In the genomic region with DNA sequence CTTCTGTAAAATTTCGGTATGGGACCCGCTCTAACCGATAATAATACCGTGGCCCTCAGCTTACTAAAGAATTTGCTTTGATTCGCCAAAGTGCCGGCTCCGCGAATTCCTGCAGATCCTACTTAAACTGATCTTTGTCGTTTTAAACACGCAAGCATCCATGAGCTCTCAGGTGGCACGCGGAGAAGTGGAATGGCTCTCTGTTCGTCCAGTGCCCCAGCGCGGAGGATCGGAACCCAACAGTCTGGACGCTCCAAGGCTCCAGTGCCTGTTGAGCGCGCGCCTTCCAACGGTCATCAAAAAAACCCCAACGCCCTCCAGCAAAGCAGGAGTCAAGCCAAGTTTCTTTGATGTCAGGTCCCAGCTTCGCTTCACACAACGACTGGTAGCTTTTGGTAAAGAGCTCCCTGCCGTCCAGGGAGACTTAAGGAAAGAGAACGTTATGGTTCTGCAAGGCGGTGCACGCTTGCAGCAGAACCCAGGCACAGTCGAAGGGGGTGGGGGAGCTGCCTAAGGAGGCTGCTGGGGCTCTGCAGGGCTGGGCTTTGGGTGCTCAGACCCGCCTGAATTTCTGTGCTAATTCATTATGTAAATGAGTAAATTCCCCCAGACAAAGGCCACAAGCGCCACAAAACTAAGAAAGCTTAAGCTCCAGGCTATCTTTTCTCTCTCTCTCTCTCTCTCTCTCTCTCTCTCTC, we compare ENCODE assay signal across 8 mouse cellular contexts. TPM values are rescaled to one million over a fixed set of nuclear protein-coding genes. Genes with fewer than 3 reads are reported as not detected.
DNase-seq lines count a peak whose midpoint lies in the region; ATAC-seq and TF ChIP-seq lines count a peak whose summit lies in the region.

No protein-coding gene starts in this region.

- no peak overlapping the region for H3K9ac ChIP-seq in heart, postnatal 0 days (replicated peaks; ENCODE audit: low read depth, low read length)
- no peak overlapping the region for H3K9ac ChIP-seq in liver, embryonic 15.5 days
- no peak overlapping the region for H3K9ac ChIP-seq in stomach, embryonic 15.5 days

- peak overlapping the region; percentile 73 for H3K4me2 ChIP-seq in heart, postnatal 0 days (ENCODE audit: low read depth, low read length)
- H3K4me2 ChIP-seq in liver, embryonic 15.5 days: peak overlapping the region; percentile 57
- H3K4me2 ChIP-seq in stomach, embryonic 15.5 days: peak overlapping the region; percentile 85

- 2% methylated on average over 31 of the region's 31 CpGs for WGBS in heart, postnatal 0 days
- WGBS in liver, embryonic 15.5 days (ENCODE audit: insufficient replicate concordance): 2% methylated on average over 31 of the region's 31 CpGs
- under 1% methylated on average over 31 of the region's 31 CpGs for WGBS in stomach, embryonic 15.5 days

- peaks cover 10% of the 10 kb centered on the region for H3K4me1 ChIP-seq in heart, postnatal 0 days (ENCODE audit: control insufficient read depth, insufficient read depth)
- H3K4me1 ChIP-seq in liver, embryonic 15.5 days (replicated peaks): no peaks in the 10 kb centered on the region
- no peaks in the 10 kb centered on the region for H3K4me1 ChIP-seq in stomach, embryonic 15.5 days

- H3K36me3 ChIP-seq in heart, postnatal 0 days (replicated peaks; ENCODE audit: control insufficient read depth, insufficient read depth, low read length): no peaks in the 10 kb centered on the region
- H3K36me3 ChIP-seq in liver, embryonic 15.5 days (replicated peaks): no peaks in the 10 kb centered on the region
- H3K36me3 ChIP-seq in stomach, embryonic 15.5 days: no peaks in the 10 kb centered on the region

- H3K27me3 ChIP-seq in heart, postnatal 0 days (ENCODE audit: control insufficient read depth, insufficient read depth, low read length): peaks cover 24% of the 10 kb centered on the region
- peaks cover 28% of the 10 kb centered on the region for H3K27me3 ChIP-seq in liver, embryonic 15.5 days
- H3K27me3 ChIP-seq in stomach, embryonic 15.5 days (replicated peaks): peaks cover 22% of the 10 kb centered on the region

- DNase-seq in frontal cortex, postnatal 14 days (ENCODE audit: low spot score in 2 of 2): no peak
- peak; percentile 41 for DNase-seq in R1 (ENCODE audit: low read depth, low spot score)
- no peak for DNase-seq in heart, postnatal 0 days (ENCODE audit: low spot score)
- DNase-seq in gastrocnemius, adult 18-20 months (ENCODE audit: low spot score): no peak

- peak overlapping the region; percentile 52 for H3K4me3 ChIP-seq in heart, postnatal 0 days (ENCODE audit: low read depth, low read length)
- H3K4me3 ChIP-seq in liver, embryonic 15.5 days (replicated peaks): peak overlapping the region; percentile 35
- H3K4me3 ChIP-seq in stomach, embryonic 15.5 days (replicated peaks): peak overlapping the region; percentile 38

- TF ChIP-seq EP300 in heart, postnatal 0 days (IDR thresholded peaks at IDR 0.05; ENCODE audit: low read depth): no peak

- no peak overlapping the region for H3K27ac ChIP-seq in heart, postnatal 0 days (ENCODE audit: low read depth)
- no peak overlapping the region for H3K27ac ChIP-seq in liver, embryonic 15.5 days (replicated peaks)
- H3K27ac ChIP-seq in stomach, embryonic 15.5 days: no peak overlapping the region

- no peak for TF ChIP-seq CTCF in heart, postnatal 0 days (IDR thresholded peaks at IDR 0.05; ENCODE audit: low read depth)

- H3K9me3 ChIP-seq in heart, postnatal 0 days (replicated peaks; ENCODE audit: control insufficient read depth, low read length): no peaks in the 10 kb centered on the region
- no peaks in the 10 kb centered on the region for H3K9me3 ChIP-seq in liver, embryonic 15.5 days (replicated peaks)
- H3K9me3 ChIP-seq in stomach, embryonic 15.5 days: no peaks in the 10 kb centered on the region

- ATAC-seq in frontal cortex, adult (ENCODE audit: low TSS enrichment): peak; percentile 38
- ATAC-seq in heart, postnatal 0 days (ENCODE audit: insufficient read depth, low read depth): no peak
- no peak for ATAC-seq in liver, embryonic 15.5 days (ENCODE audit: insufficient read depth)
- no peak for ATAC-seq in stomach, embryonic 15.5 days (ENCODE audit: insufficient read depth, low FRiP score, low read depth)
- no peak for ATAC-seq in granulocyte monocyte progenitor cell, adult 5-6 weeks (replicated peaks; ENCODE audit: poor library complexity, severe bottlenecking)

RNA-seq across cellular contexts. Expression of a gene that starts 0.6 kb away (rescaled TPM):
- total RNA-seq in heart, postnatal 0 days (2014; rRNA removed; ENCODE audit: low replicate concordance): not detected in 2 replicates
- 0.04 and 0.12 TPM in 2 replicates for polyA plus RNA-seq in heart, postnatal 0 days (2015; fragmentation: Nextera tagmentation; extraction: Ambion mirVana)
- 1.7 and 2.2 TPM in 2 replicates for polyA plus RNA-seq in liver, embryonic 15.5 days (2015; fragmentation: Nextera tagmentation; extraction: Ambion mirVana)
- 2.8 and 2.9 TPM in 2 replicates for polyA plus RNA-seq in stomach, embryonic 15.5 days (2015; fragmentation: Nextera tagmentation; extraction: Ambion mirVana)
- not detected for total RNA-seq in gastrocnemius, adult 18-20 months (2021)
- 0.04 TPM in 1 of 2 replicates, not detected in the other for total RNA-seq in granulocyte monocyte progenitor cell, adult 5-6 weeks (2014; fragmentation: Nextera tagmentation)
- total RNA-seq in granulocyte monocyte progenitor cell, adult 5-6 weeks (2017): not detected in 2 replicates

RNA-seq across cellular contexts. Expression of a gene that starts 28.1 kb away (rescaled TPM):
- 0.81 TPM in 1 of 2 replicates, not detected in the other for total RNA-seq in heart, postnatal 0 days (2014; rRNA removed; ENCODE audit: low replicate concordance)
- 0.75 and 0.86 TPM in 2 replicates for polyA plus RNA-seq in heart, postnatal 0 days (2015; fragmentation: Nextera tagmentation; extraction: Ambion mirVana)
- polyA plus RNA-seq in liver, embryonic 15.5 days (2015; fragmentation: Nextera tagmentation; extraction: Ambion mirVana): 0.88 and 0.91 TPM in 2 replicates
- polyA plus RNA-seq in stomach, embryonic 15.5 days (2015; fragmentation: Nextera tagmentation; extraction: Ambion mirVana): 5.6 and 6.2 TPM in 2 replicates
- under 1 TPM in 1 of 2 experiments, not detected in 1; 0.12 TPM for total RNA-seq in gastrocnemius, adult 18-20 months (2021)
- not detected in 2 replicates for total RNA-seq in granulocyte monocyte progenitor cell, adult 5-6 weeks (2014; fragmentation: Nextera tagmentation)
- total RNA-seq in granulocyte monocyte progenitor cell, adult 5-6 weeks (2017): not detected in 2 replicates
